Mouse (Mus musculus) lung, embryonic 14.5 days (tissue): ENCODE results near the gene Dnm3. TPM values are rescaled to one million over a fixed set of nuclear protein-coding genes. Genes with fewer than 3 reads are reported as not detected.

Experiments used
- ATAC-seq: fragments of 200-750 bp; cut with Nextera tagmentation; 2 replicates; pipeline ENCODE4 v1.8.0; 2017; ENCODE audit warnings: mild to moderate bottlenecking, moderate TSS enrichment, moderate library complexity; ENCODE audit not compliant: insufficient read depth
- DNase-seq: peaks from one replicate; pipeline ENCODE4 v3.0.0-alpha.2; 2015
- H3K27ac ChIP-seq: fragments of 300-500 bp; sonication (generic); 2 replicates; pipeline ENCODE4 v1.5.1; 2014; ENCODE audit warnings: low read depth, mild to moderate bottlenecking, moderate library complexity
- H3K27me3 ChIP-seq: fragments of 300-500 bp; sonication (generic); 2 replicates; pipeline ENCODE4 v1.6.1; 2014; ENCODE audit warnings: low read length, control low read depth; ENCODE audit not compliant: insufficient read depth
- H3K36me3 ChIP-seq: fragments of 300-500 bp; sonication (generic); 2 replicates; pipeline ENCODE4 v1.6.1; 2014; ENCODE audit warnings: control low read depth; ENCODE audit not compliant: insufficient read depth
- H3K4me1 ChIP-seq: fragments of 300-500 bp; sonication (generic); 2 replicates; pipeline ENCODE4 v1.6.1; 2014; ENCODE audit warnings: antibody characterized with exemption, control low read depth; ENCODE audit not compliant: insufficient read depth
- H3K4me2 ChIP-seq: fragments of 300-500 bp; sonication (generic); 2 replicates; pipeline ENCODE4 v1.6.1; 2014; ENCODE audit warnings: mild to moderate bottlenecking
- H3K4me3 ChIP-seq: fragments of 300-500 bp; sonication (generic); 2 replicates; pipeline ENCODE4 v1.5.1; 2014; ENCODE audit warnings: low read depth, low read length
- H3K9ac ChIP-seq: fragments of 300-500 bp; sonication (generic); 2 replicates; pipeline ENCODE4 v1.6.1; 2014
- H3K9me3 ChIP-seq: fragments of 300-500 bp; sonication (generic); 2 replicates; pipeline ENCODE4 v1.6.1; 2016; ENCODE audit warnings: low read depth, low read length, control low read depth
- CTCF ChIP-seq: IDR thresholded peaks from 2 replicates; pipeline ENCODE4 v1.5.1; 2016; ENCODE audit warnings: antibody characterized with exemption, low read depth
- WGBS: fragments of 180-500 bp; shearing (Covaris S2); extraction: QIAGEN DNeasy Blood & Tissue Kit; methylation state at CpG from one replicate; pipeline ENCODE4 v1.1.7; 2014; 5-methylcytosine and 5-hydroxymethylcytosine counted together
- polyA plus RNA-seq: library from polyadenylated mRNA; unstranded; fragments of >200 nt; fragmentation: Nextera tagmentation; extraction: Ambion mirVana; gene quantifications from 2 replicates; pipeline ENCODE4 v1.2.1, GENCODE M21; 2014

Dnm3 gene
- polyA plus RNA-seq, 1 experiment from 2014 or later: 2.8 TPM

GRCm38 (mm10) chr1:162093806-162094522 lies 383.9 kb downstream of the Dnm3 start:
- no peak for TF ChIP-seq CTCF
- WGBS: 34% methylated on average over 9 of the region's 9 CpGs
- DNase-seq (peak; percentile 55), ATAC-seq (peak; percentile 49; the same call in 1 of the 2 replicates)
- H3K36me3 ChIP-seq: no peaks in the 10 kb centered on the region
- no peaks in the 10 kb centered on the region for H3K27me3 ChIP-seq
- peak overlapping the region; percentile 36 for H3K27ac ChIP-seq
- no peak overlapping the region for H3K4me2 ChIP-seq
- no peak overlapping the region for H3K4me3 ChIP-seq
- H3K9ac ChIP-seq: no peak overlapping the region
- H3K4me1 ChIP-seq: no peaks in the 10 kb centered on the region
- H3K9me3 ChIP-seq: no peaks in the 10 kb centered on the region

GRCm38 (mm10) chr1:162092899-162093659 lies 384.8 kb downstream of the Dnm3 start:
- Histone ChIP-seq H3K27ac (peak overlapping the region; percentile 31; the same call in 1 of the 2 replicates), H3K36me3 (no peaks in the 10 kb centered on the region), H3K27me3 (no peaks in the 10 kb centered on the region), H3K4me3 (no peak overlapping the region), H3K4me2 (no peak overlapping the region), H3K9ac (no peak overlapping the region), H3K9me3 (no peaks in the 10 kb centered on the region), H3K4me1 (no peaks in the 10 kb centered on the region)
- WGBS: 63% methylated on average over 3 of the region's 3 CpGs
- ATAC-seq: no peak
- TF ChIP-seq CTCF: no peak
- no peak for DNase-seq

GRCm38 (mm10) chr1:162092401-162092800 lies 385.4 kb downstream of the Dnm3 start:
- H3K27ac ChIP-seq: no peak overlapping the region
- H3K36me3 ChIP-seq: no peaks in the 10 kb centered on the region
- WGBS: 88% methylated on average over 8 of the region's 8 CpGs
- H3K4me1 ChIP-seq: no peaks in the 10 kb centered on the region
- no peaks in the 10 kb centered on the region for H3K27me3 ChIP-seq
- no peaks in the 10 kb centered on the region for H3K9me3 ChIP-seq
- H3K9ac ChIP-seq: no peak overlapping the region
- TF ChIP-seq CTCF: peak; percentile 23; the same call in 1 of the 2 replicates
- DNase-seq (no peak), ATAC-seq (no peak)
- H3K4me2 ChIP-seq: no peak overlapping the region
- H3K4me3 ChIP-seq: no peak overlapping the region

- H3K4me3 ChIP-seq: no peak overlapping the region
- DNase-seq: peak; percentile 88
- TF ChIP-seq CTCF: no peak
- 19% methylated on average over 9 of the region's 9 CpGs for WGBS
- H3K36me3 ChIP-seq: no peaks in the 10 kb centered on the region
- ATAC-seq: peak; percentile 84
- no peaks in the 10 kb centered on the region for H3K9me3 ChIP-seq
- H3K4me2 ChIP-seq: peak overlapping the region; percentile 35
- no peak overlapping the region for H3K9ac ChIP-seq
- H3K4me1 ChIP-seq: peaks cover 17% of the 10 kb centered on the region
- H3K27me3 ChIP-seq: no peaks in the 10 kb centered on the region
- H3K27ac ChIP-seq: peak overlapping the region; percentile 88
Observed at GRCm38 (mm10) chr1:162083886-162084478, 393.9 kb downstream of the Dnm3 start.

- ATAC-seq: no peak
- Histone ChIP-seq H3K4me3 (no peak overlapping the region), H3K27ac (peak overlapping the region; percentile 88), H3K27me3 (no peaks in the 10 kb centered on the region), H3K4me1 (peaks cover 17% of the 10 kb centered on the region), H3K4me2 (no peak overlapping the region), H3K9me3 (no peaks in the 10 kb centered on the region), H3K9ac (no peak overlapping the region), H3K36me3 (no peaks in the 10 kb centered on the region)
- 41% methylated on average over 2 of the region's 2 CpGs for WGBS
- TF ChIP-seq CTCF: no peak
- DNase-seq: no peak
Observed at GRCm38 (mm10) chr1:162083354-162083753, 394.5 kb downstream of the Dnm3 start.

- TF ChIP-seq CTCF: no peak
- Histone ChIP-seq H3K9me3 (no peaks in the 10 kb centered on the region), H3K36me3 (no peaks in the 10 kb centered on the region), H3K4me1 (peaks cover 18% of the 10 kb centered on the region), H3K9ac (no peak overlapping the region), H3K27ac (peak overlapping the region; percentile 88), H3K4me3 (no peak overlapping the region), H3K27me3 (no peaks in the 10 kb centered on the region), H3K4me2 (no peak overlapping the region)
- 57% methylated on average over 7 of the region's 7 CpGs for WGBS
- DNase-seq (no peak), ATAC-seq (no peak)
Observed at GRCm38 (mm10) chr1:162082711-162083110, 395.1 kb downstream of the Dnm3 start.

GRCm38 (mm10) chr1:162081693-162082372 lies 396.0 kb downstream of the Dnm3 start:
- H3K4me2 ChIP-seq: no peak overlapping the region
- no peak overlapping the region for H3K9ac ChIP-seq
- DNase-seq (peak; percentile 67), ATAC-seq (peak; percentile 66)
- H3K9me3 ChIP-seq: no peaks in the 10 kb centered on the region
- WGBS: 53% methylated on average over 8 of the region's 8 CpGs
- H3K4me1 ChIP-seq: peaks cover 26% of the 10 kb centered on the region
- no peak overlapping the region for H3K4me3 ChIP-seq
- no peaks in the 10 kb centered on the region for H3K36me3 ChIP-seq
- no peaks in the 10 kb centered on the region for H3K27me3 ChIP-seq
- H3K27ac ChIP-seq: peak overlapping the region; percentile 34
- TF ChIP-seq CTCF: no peak
